Mouse (Mus musculus): ENCODE results near the gene Serinc5. TPM values are rescaled to one million over a fixed set of nuclear protein-coding genes. Genes with fewer than 3 reads are reported as not detected.

Serinc5 gene
- polyA plus RNA-seq, 1 experiment from 2014 or later = 18.6 TPM

- no peak overlapping the region for H3K4me2 ChIP-seq
- H3K27ac ChIP-seq = no peak overlapping the region
- H3K27me3 ChIP-seq = no peaks in the 10 kb centered on the region
- WGBS = 92% methylated on average over 3 of the region's 3 CpGs
- H3K36me3 ChIP-seq = no peaks in the 10 kb centered on the region
- no peak overlapping the region for H3K4me3 ChIP-seq
- no peaks in the 10 kb centered on the region for H3K9me3 ChIP-seq
- peaks cover 22% of the 10 kb centered on the region for H3K4me1 ChIP-seq (replicated peaks)
- no peak for ATAC-seq (ENCODE audit: low FRiP score)
- no peak overlapping the region for H3K9ac ChIP-seq
Observed at GRCm38 (mm10) chr13:92739858-92740257, 129.0 kb downstream of the Serinc5 start.

GRCm38 (mm10) chr13:92740671-92741270, 129.9 kb downstream of the Serinc5 start:
- Histone ChIP-seq H3K9ac (no peak overlapping the region), H3K36me3 (no peaks in the 10 kb centered on the region), H3K4me1 (replicated peaks) (peaks cover 16% of the 10 kb centered on the region), H3K27ac (no peak overlapping the region), H3K4me2 (no peak overlapping the region), H3K27me3 (no peaks in the 10 kb centered on the region), H3K4me3 (no peak overlapping the region), H3K9me3 (no peaks in the 10 kb centered on the region)
- 19% methylated on average over 2 of the region's 2 CpGs for WGBS
- ATAC-seq (ENCODE audit: low FRiP score) = no peak; the same call in 1 of the 2 replicates

- H3K4me2 ChIP-seq = no peak overlapping the region
- no peak overlapping the region for H3K9ac ChIP-seq
- H3K27me3 ChIP-seq = no peaks in the 10 kb centered on the region
- H3K27ac ChIP-seq = no peak overlapping the region
- peaks cover 4% of the 10 kb centered on the region for H3K4me1 ChIP-seq (replicated peaks)
- no peak overlapping the region for H3K4me3 ChIP-seq
- ATAC-seq (ENCODE audit: low FRiP score) = no peak
- 94% methylated on average over 4 of the region's 4 CpGs for WGBS
- no peaks in the 10 kb centered on the region for H3K36me3 ChIP-seq
- H3K9me3 ChIP-seq = no peaks in the 10 kb centered on the region
Observed at GRCm38 (mm10) chr13:92742886-92743285, 132.0 kb downstream of the Serinc5 start.

GRCm38 (mm10) chr13:92743337-92743736, 132.4 kb downstream of the Serinc5 start:
- 92% methylated on average over 5 of the region's 5 CpGs for WGBS
- no peak for ATAC-seq (ENCODE audit: low FRiP score)
- no peak overlapping the region for H3K27ac ChIP-seq
- no peaks in the 10 kb centered on the region for H3K27me3 ChIP-seq
- H3K4me2 ChIP-seq = no peak overlapping the region
- H3K9me3 ChIP-seq = no peaks in the 10 kb centered on the region
- H3K4me3 ChIP-seq = no peak overlapping the region
- no peaks in the 10 kb centered on the region for H3K36me3 ChIP-seq
- peaks cover 4% of the 10 kb centered on the region for H3K4me1 ChIP-seq (replicated peaks)
- no peak overlapping the region for H3K9ac ChIP-seq

GRCm38 (mm10) chr13:92750976-92751518, 140.2 kb downstream of the Serinc5 start:
- 21% methylated on average over 7 of the region's 7 CpGs for WGBS
- ATAC-seq (ENCODE audit: low FRiP score) = peak; percentile 73
- Histone ChIP-seq H3K9ac (no peak overlapping the region), H3K4me1 (replicated peaks) (peaks cover 7% of the 10 kb centered on the region), H3K4me3 (no peak overlapping the region), H3K36me3 (no peaks in the 10 kb centered on the region), H3K9me3 (no peaks in the 10 kb centered on the region), H3K27me3 (no peaks in the 10 kb centered on the region), H3K4me2 (peak overlapping the region; percentile 23; the same call in 1 of the 2 replicates), H3K27ac (peak overlapping the region; percentile 52; the same call in 1 of the 2 replicates)

- peak overlapping the region; percentile 52 for H3K27ac ChIP-seq
Observed at GRCm38 (mm10) chr13:92751726-92752565, 141.1 kb downstream of the Serinc5 start.

GRCm38 (mm10) chr13:92753676-92754075, 142.8 kb downstream of the Serinc5 start:
- no peak for ATAC-seq (ENCODE audit: low FRiP score)
- Histone ChIP-seq H3K4me1 (replicated peaks) (peaks cover 7% of the 10 kb centered on the region), H3K27ac (no peak overlapping the region), H3K36me3 (no peaks in the 10 kb centered on the region), H3K4me3 (no peak overlapping the region), H3K4me2 (no peak overlapping the region), H3K9me3 (no peaks in the 10 kb centered on the region), H3K9ac (no peak overlapping the region), H3K27me3 (no peaks in the 10 kb centered on the region)
- 90% methylated on average over 8 of the region's 8 CpGs for WGBS

More at GRCm38 (mm10) chr13:92751726-92752565, 141.1 kb downstream of the Serinc5 start:
- Histone ChIP-seq H3K9me3 (no peaks in the 10 kb centered on the region), H3K4me1 (replicated peaks) (peaks cover 7% of the 10 kb centered on the region), H3K36me3 (no peaks in the 10 kb centered on the region), H3K4me2 (no peak overlapping the region), H3K4me3 (no peak overlapping the region), H3K9ac (no peak overlapping the region), H3K27me3 (no peaks in the 10 kb centered on the region)
- ATAC-seq (ENCODE audit: low FRiP score) = peak; percentile 81
- WGBS = 64% methylated on average over 21 of the region's 21 CpGs

GRCm38 (mm10) chr13:92755036-92755435, 144.1 kb downstream of the Serinc5 start:
- H3K4me2 ChIP-seq = no peak overlapping the region
- H3K4me1 ChIP-seq (replicated peaks) = peaks cover 7% of the 10 kb centered on the region
- WGBS = 59% methylated on average over 7 of the region's 7 CpGs
- H3K27me3 ChIP-seq = no peaks in the 10 kb centered on the region
- no peak overlapping the region for H3K9ac ChIP-seq
- no peaks in the 10 kb centered on the region for H3K36me3 ChIP-seq
- no peak for ATAC-seq (ENCODE audit: low FRiP score)
- H3K4me3 ChIP-seq = no peak overlapping the region
- no peak overlapping the region for H3K27ac ChIP-seq
- H3K9me3 ChIP-seq = no peaks in the 10 kb centered on the region

GRCm38 (mm10) chr13:92757972-92758585, 147.2 kb downstream of the Serinc5 start:
- ATAC-seq (ENCODE audit: low FRiP score) = no peak
- H3K4me3 ChIP-seq = no peak overlapping the region
- H3K4me2 ChIP-seq = no peak overlapping the region
- H3K9ac ChIP-seq = no peak overlapping the region
- no peaks in the 10 kb centered on the region for H3K27me3 ChIP-seq
- 87% methylated on average over 12 of the region's 12 CpGs for WGBS
- no peaks in the 10 kb centered on the region for H3K4me1 ChIP-seq (replicated peaks)
- H3K27ac ChIP-seq = no peak overlapping the region
- no peaks in the 10 kb centered on the region for H3K36me3 ChIP-seq
- H3K9me3 ChIP-seq = no peaks in the 10 kb centered on the region

GRCm38 (mm10) chr13:92759096-92759495, 148.2 kb downstream of the Serinc5 start:
- no peak for ATAC-seq (ENCODE audit: low FRiP score)
- Histone ChIP-seq H3K27me3 (no peaks in the 10 kb centered on the region), H3K4me1 (replicated peaks) (no peaks in the 10 kb centered on the region), H3K9me3 (no peaks in the 10 kb centered on the region), H3K36me3 (no peaks in the 10 kb centered on the region), H3K4me2 (no peak overlapping the region), H3K4me3 (no peak overlapping the region), H3K9ac (no peak overlapping the region), H3K27ac (no peak overlapping the region)
- WGBS = 92% methylated on average over 4 of the region's 4 CpGs

- Histone ChIP-seq H3K4me1 (replicated peaks) (0 out of 2 replicates have a peak, but pooled peaks cover 4% of the 10 kb centered on the region), H3K4me3 (no peak overlapping the region), H3K27me3 (no peaks in the 10 kb centered on the region), H3K9me3 (no peaks in the 10 kb centered on the region), H3K36me3 (no peaks in the 10 kb centered on the region), H3K4me2 (no peak overlapping the region), H3K27ac (no peak overlapping the region), H3K9ac (no peak overlapping the region)
- ATAC-seq (ENCODE audit: low FRiP score) = no peak
- WGBS = 95% methylated on average over 6 of the region's 6 CpGs
Observed at GRCm38 (mm10) chr13:92760519-92760918, 149.6 kb downstream of the Serinc5 start.

All from hindbrain, embryonic 13.5 days (tissue).